Mouse (Mus musculus): Measurements from ENCODE around the gene Ubqlnl. TPM values are rescaled to one million over a fixed set of nuclear protein-coding genes. Genes with fewer than 3 reads are reported as not detected.

The Ubqlnl gene
- not detected in 2 replicates for total RNA-seq (2023)

GRCm38 (mm10) chr7:104150456-104150855, at the start of gene Ubqlnl:
TSS of gene Ubqlnl (minus strand) at chr7:104150556.

GRCm38 (mm10) chr7:104195885-104196284, 45.5 kb upstream of the Ubqlnl start, which contains the start of gene Olfr649:
TSS of gene Olfr649 (minus strand) at chr7:104195985.

GRCm38 (mm10) chr7:104183292-104183691, 32.9 kb upstream of the Ubqlnl start, which contains the start of gene Olfr648:
TSS of gene Olfr648 (minus strand) at chr7:104183392.

GRCm38 (mm10) chr7:104143179-104143578, 7.2 kb downstream of the Ubqlnl start, which contains the start of gene Ubqln3:
TSS of gene Ubqln3 (minus strand) at chr7:104143279.

GRCm38 (mm10) chr7:104137305-104137704, 13.1 kb downstream of the Ubqlnl start, which contains the start of gene Olfr643:
TSS of gene Olfr643 (minus strand) at chr7:104137405.

GRCm38 (mm10) chr7:104129726-104130125, 20.6 kb downstream of the Ubqlnl start, which contains the start of gene Ubqln5:
TSS of gene Ubqln5 (minus strand) at chr7:104129826.

GRCm38 (mm10) chr7:104104757-104104972, 45.7 kb downstream of the Ubqlnl start, which contains the start of gene Olfr646:
TSS of gene Olfr646 (plus strand) at chr7:104104873.

Other genes with a start within 250 kb of the Ubqlnl start
- not detected in 2 replicates for gene Olfr65, start 247.1 kb downstream of the Ubqlnl start, total RNA-seq (2023)
- gene Olfr631, start 221.7 kb downstream of the Ubqlnl start, total RNA-seq (2023) = not detected in 2 replicates
- not detected in 2 replicates for gene Olfr632, start 216.2 kb downstream of the Ubqlnl start, total RNA-seq (2023)
- gene Olfr633, start 206.1 kb downstream of the Ubqlnl start, total RNA-seq (2023) = not detected in 2 replicates
- not detected in 2 replicates for gene Olfr635, start 179.4 kb downstream of the Ubqlnl start, total RNA-seq (2023)
- not detected in 2 replicates for gene Olfr638, start 151.8 kb downstream of the Ubqlnl start, total RNA-seq (2023)
- 0.07 and 0.09 TPM in 2 replicates for gene Olfr639, start 133.3 kb downstream of the Ubqlnl start, total RNA-seq (2023)
- not detected in 2 replicates for gene Olfr640, start 125.0 kb downstream of the Ubqlnl start, total RNA-seq (2023)
- not detected in 2 replicates for gene Olfr641, start 115.1 kb downstream of the Ubqlnl start, total RNA-seq (2023)
- not detected in 2 replicates for gene Olfr642, start 97.9 kb downstream of the Ubqlnl start, total RNA-seq (2023)
- gene 4930516K23Rik, start 89.1 kb downstream of the Ubqlnl start, total RNA-seq (2023) = not detected in 2 replicates
- not detected in 2 replicates for gene Olfr644, start 78.7 kb downstream of the Ubqlnl start, total RNA-seq (2023)
- gene Olfr645, start 65.1 kb downstream of the Ubqlnl start, total RNA-seq (2023) = not detected in 2 replicates
- 0.11 TPM in 1 of 2 replicates, not detected in the other for gene Olfr646, start 45.7 kb downstream of the Ubqlnl start, total RNA-seq (2023)
- not detected in 2 replicates for gene Ubqln5, start 20.7 kb downstream of the Ubqlnl start, total RNA-seq (2023)
- not detected in 2 replicates for gene Olfr643, start 13.2 kb downstream of the Ubqlnl start, total RNA-seq (2023)
- gene Ubqln3, start 7.3 kb downstream of the Ubqlnl start, total RNA-seq (2023) = not detected in 2 replicates
- gene Olfm5, start 14.3 kb upstream of the Ubqlnl start, total RNA-seq (2023) = not detected in 2 replicates
- 0.18 TPM in 1 of 2 replicates, not detected in the other for gene Olfr648, start 32.8 kb upstream of the Ubqlnl start, total RNA-seq (2023)
- gene Olfr649, start 45.4 kb upstream of the Ubqlnl start, total RNA-seq (2023) = not detected in 2 replicates
- 1.9 and 6.6 TPM in 2 replicates for gene Trim6, start 68.2 kb upstream of the Ubqlnl start, total RNA-seq (2023)
- 13.1 and 16.5 TPM in 2 replicates for gene Trim34a, start 93.9 kb upstream of the Ubqlnl start, total RNA-seq (2023)
- gene Trim5, start 137.5 kb upstream of the Ubqlnl start, total RNA-seq (2023) = 13.6 and 14.6 TPM in 2 replicates
- 69.1 and 76.5 TPM in 2 replicates for gene Trim12a, start 164.9 kb upstream of the Ubqlnl start, total RNA-seq (2023)
- 1.2 and 1.3 TPM in 2 replicates for gene Trim34b, start 178.9 kb upstream of the Ubqlnl start, total RNA-seq (2023)
- 25.2 and 27.9 TPM in 2 replicates for gene Trim12c, start 202.8 kb upstream of the Ubqlnl start, total RNA-seq (2023)
- 62.0 and 62.1 TPM in 2 replicates for gene Trim30b, start 219.3 kb upstream of the Ubqlnl start, total RNA-seq (2023)

All from neutrophil, adult 65 days (primary cell).